Mouse (Mus musculus) layer of hippocampus, adult 9-10 months (tissue): ENCODE measurements around the gene Ascc1.

Source experiments
- DNase-seq: peaks from one replicate; pipeline ENCODE4 v3.0.0; 2022; ENCODE audit warnings: low spot score

The Ascc1 gene

GRCm38 (mm10) chr10:60002673-60003212 lies at the start of gene Ascc1, which contains the start of gene Anapc16:
Ascc1 (plus strand) TSS chr10:60002805.
Anapc16 (minus strand) TSS chr10:60003135.
- peak; percentile 87 for DNase-seq

- no peak for DNase-seq
These were observed 49.0 kb upstream of the Ascc1 start for GRCm38 (mm10) chr10:59953564-59954039.

DNA sequence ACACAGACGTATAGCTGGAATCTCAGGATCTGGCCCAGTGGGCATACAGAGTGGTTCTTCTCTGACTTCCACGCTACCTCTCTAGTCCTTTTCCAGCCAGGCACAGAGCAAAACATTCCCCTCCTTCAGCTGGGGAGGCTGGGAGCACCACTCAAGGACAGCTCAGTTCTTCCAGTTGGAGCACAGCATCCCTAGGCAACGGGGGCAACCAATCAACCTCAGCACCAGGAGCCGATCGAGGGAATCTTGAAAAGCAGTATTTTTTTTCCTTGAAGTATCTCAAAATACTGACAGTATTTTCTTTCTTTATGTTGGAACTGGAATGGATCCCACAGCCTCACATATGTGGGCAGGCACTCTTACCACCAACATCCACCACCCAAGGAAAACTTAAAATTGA lies 45.9 kb upstream of the Ascc1 start:
- no peak for DNase-seq

GRCm38 (mm10) chr10:59957171-59958149 lies 45.1 kb upstream of the Ascc1 start:
- no peak for DNase-seq

GRCm38 (mm10) chr10:59958458-59958857 lies 44.1 kb upstream of the Ascc1 start:
- DNase-seq: no peak

GRCm38 (mm10) chr10:59959517-59959916 lies 43.1 kb upstream of the Ascc1 start:
- no peak for DNase-seq

GRCm38 (mm10) chr10:59963609-59964008 lies 39.0 kb upstream of the Ascc1 start:
- no peak for DNase-seq

GRCm38 (mm10) chr10:59964504-59965361 lies 37.9 kb upstream of the Ascc1 start:
- DNase-seq: no peak

DNA sequence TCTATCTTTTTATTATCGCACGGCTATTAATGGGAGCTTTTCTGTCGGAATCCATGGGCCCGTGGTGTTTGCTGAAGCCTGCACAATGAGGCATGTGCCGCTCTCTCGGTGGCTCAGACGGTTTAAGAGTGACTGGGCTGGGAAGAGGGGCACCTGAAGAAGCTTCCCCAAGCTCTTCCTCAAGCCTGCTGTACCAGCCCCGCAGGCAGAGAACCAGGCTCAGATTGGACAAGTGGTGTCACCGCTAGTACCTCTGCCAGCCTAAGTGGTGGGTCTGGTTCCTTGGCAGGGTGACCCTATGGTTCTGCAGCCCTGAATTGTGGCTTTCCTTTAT lies 37.3 kb upstream of the Ascc1 start:
- no peak for DNase-seq

GRCm38 (mm10) chr10:59965788-59966187 lies 36.8 kb upstream of the Ascc1 start:
- DNase-seq: no peak

DNA sequence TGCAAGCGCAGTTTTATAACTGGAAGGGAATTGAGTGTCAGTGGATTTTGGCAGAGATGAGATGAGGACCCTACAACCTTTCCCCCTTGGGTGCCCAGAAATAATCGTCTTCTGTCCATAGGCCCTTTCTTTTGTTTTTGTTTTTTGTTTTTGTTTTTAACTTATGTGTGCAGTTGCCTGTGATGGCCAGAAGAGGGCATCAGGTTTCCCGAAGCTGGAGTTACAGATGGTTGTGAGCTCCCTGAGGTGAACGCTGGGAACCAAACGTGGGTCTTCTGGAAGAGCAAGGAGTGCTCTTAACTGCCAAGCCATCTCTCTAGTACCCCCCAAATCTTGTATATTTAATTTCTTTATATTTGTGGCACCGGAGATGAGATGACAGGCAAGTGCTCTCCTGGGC lies 35.9 kb upstream of the Ascc1 start:
- no peak for DNase-seq

DNA sequence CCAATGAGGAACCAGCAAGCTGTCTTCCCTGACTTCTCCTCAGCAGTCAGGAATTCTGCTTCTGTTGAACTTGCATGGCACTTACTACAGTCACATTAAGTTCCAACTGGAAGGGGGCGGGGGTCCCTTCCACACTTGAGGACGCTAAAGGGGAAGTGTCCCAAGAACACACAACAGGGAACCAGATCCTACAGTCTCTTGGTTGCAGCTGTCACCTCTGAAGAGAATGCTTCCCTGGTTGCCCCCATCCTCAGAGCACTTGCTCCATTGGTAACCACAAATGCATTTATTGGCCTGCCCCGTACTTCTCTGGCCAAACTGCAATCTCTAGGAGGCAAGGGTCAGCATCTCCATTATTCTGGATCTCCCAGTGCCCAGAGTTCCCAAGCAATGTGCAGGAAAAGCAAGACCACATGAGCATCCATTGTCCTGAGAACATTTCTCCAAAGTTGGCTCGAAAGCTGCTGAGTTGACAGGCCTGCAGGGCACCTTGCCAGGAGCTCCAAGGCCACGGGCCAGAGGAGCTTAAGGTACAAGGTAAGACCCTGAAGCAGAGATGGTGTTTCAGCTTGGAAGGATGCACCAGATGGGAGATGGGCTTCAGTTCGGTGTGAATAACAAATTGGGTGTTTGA lies 35.2 kb upstream of the Ascc1 start:
- no peak for DNase-seq

DNA sequence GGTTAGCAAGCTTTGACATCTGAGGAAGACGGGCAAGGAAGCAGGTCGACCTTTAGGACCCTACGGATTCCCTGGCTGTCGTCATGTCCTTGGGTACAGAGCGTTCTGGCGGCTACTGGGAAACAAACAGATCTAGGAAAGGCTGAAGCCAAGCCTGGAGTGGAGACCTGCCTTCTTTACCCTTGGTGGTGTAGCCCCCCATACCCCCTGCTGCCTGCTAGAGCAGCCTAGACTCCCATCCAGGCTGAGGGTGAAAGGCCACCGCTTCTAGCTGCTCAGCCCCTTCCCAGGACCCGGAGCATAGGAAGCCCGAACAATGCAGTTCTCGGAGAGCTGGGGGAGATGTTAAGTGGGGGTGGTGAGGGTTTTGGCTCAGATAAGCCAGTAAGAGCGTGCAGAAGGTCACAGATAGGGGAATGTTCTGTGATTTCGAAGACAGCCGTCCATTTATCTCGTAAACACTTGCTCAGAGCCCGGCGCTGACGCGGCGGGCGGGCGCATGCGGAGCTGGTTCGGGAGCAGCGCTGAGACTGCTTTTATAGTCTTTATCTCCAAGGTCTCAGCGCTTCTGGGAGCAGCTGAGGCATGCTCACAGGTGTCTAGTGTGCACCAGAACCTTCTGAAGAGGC lies 32.7 kb upstream of the Ascc1 start:
- DNase-seq: no peak

DNA sequence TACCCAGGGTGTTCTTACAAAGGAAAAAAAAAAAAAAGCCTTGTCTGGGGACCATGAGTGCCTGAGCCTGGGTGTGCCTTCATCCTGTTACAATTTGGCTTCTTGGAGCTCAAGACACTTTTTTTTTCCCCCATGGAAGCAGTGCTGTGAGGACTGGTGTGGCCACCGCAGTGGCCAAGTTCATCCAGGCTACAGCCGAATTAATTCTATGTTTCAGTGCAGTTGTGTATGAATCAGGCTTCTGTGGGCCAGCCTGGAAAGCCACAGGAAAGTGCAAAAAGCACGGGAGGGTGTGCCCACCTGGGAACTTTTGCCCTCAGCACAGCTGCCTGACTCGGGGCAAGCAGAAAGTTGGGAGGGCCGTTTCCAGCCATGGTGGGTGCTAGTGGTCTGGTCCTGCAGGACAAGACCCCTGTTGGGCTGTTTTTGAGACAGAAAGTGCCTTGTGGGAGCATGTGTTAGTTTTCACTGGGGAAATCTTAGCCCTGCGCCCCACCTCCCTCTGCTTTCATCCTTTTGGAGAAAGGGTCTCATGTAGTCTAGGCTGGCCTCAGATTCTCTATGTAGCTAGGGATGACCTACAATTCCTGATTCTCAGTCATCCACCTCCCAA lies 32.0 kb upstream of the Ascc1 start:
- DNase-seq: no peak

DNA sequence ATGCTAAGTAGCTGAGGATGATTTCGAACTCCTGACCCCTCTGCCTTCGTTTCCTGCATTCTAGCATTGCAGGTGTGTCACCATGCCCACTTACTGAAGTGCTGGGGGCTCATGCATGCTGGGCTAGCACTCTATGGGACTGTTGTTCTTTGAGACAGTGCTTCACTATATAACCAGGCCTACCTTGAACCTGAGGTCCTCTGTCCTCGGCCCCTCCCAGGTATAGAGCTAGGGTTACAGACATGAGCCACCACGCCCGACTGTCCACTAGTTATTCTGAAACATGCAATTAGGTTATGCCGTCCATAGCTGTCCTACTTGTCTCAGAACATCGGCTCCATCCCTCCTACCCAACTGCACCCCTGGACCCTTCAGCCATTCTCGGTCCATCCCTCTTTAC lies 30.8 kb upstream of the Ascc1 start:
- DNase-seq: no peak

GRCm38 (mm10) chr10:59972534-59972933 lies 30.1 kb upstream of the Ascc1 start:
- DNase-seq: no peak

DNA sequence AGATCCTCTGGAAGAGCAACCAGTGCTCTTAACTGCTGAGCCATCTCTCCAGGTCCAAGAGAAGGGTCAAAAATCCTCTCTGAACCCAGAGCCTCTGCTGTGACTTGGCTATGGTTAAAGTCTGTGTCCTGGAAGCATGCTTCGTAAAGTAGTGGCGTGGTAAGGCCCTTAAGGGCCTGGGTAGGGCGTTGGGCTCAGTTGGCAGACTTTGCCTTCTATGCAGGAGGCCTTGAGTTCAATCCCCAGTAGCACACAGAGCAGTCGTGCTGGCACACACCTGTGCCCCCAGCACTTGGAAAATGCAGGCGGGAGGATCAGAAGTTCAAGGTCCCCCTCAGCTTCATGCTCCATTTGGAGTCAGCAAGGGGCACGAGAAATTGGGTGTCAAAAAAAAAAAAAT lies 29.6 kb upstream of the Ascc1 start:
- DNase-seq: no peak

GRCm38 (mm10) chr10:59973400-59973799 lies 29.2 kb upstream of the Ascc1 start:
- no peak for DNase-seq

- no peak for DNase-seq
These were observed 28.4 kb upstream of the Ascc1 start for GRCm38 (mm10) chr10:59974191-59974664.

DNA sequence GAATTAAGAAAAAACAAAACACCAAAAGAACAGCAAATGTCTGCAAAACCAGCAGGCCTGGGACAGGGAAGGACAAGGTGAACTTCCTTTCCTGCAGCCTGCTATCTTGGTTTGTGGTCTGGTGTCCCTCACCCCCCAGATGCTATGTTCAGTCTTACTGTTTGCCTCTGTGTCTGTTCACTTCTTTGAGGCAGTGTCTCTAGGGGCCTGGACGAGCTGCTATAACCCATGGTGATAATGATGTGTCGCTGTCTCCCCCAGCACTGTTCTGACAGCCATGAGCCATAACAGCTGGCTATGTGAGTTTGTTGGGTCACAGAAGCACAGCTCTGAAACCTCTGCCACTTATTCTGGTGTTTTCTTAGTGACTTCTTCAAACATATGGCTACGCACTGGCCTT lies 27.8 kb upstream of the Ascc1 start:
- DNase-seq: no peak

GRCm38 (mm10) chr10:59977141-59977540 lies 25.5 kb upstream of the Ascc1 start:
- no peak for DNase-seq
